Mouse (Mus musculus): ENCODE measurements around the gene Aebp2. TPM values are rescaled to one million over a fixed set of nuclear protein-coding genes. Genes with fewer than 3 reads are reported as not detected.

Aebp2 gene
- polyA plus RNA-seq, 1 experiment from 2014 or later: 13.9 TPM

DNA sequence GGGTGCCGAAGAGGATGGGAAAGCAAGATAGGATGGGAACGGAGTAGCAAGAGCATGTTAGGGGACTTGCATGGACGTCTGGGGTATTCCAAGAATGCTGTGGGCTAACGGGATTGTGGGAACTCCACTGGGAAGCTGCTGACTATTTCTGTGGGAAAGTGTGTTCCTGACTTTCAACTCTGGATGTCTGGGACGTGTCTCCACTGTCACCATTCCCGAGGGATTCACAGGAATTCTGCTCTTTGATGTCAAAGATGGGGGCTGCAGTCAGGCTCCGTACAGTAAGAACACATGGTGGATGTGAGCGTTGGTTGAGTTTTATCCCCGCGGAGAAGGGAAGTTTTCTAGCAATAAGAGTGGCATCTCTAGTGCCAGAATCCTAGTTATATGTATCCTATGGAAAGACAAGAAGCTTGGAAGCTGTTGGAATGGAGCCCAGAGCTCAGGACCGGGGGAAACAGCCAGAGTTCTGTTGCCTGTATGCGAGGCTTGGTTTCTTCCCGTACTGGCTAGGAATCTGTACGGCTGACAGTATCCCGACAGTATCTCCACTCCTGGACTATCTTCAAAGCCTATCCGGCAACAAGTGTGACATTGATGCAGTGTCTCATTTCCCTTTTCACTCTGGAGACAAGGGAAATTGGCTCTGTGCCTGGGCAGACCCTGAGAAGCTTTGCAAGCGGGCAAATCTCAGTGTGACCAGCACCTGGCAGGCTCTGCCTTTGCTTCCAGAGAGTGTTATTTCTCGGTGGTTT is 44.2 kb downstream of the Aebp2 start:
- Histone ChIP-seq H3K9me3 (ENCODE audit: control insufficient read depth, low read length) (no peaks in the 10 kb centered on the region), H3K27ac (ENCODE audit: low read depth) (peak overlapping the region; percentile 44), H3K4me1 (replicated peaks; ENCODE audit: control insufficient read depth, insufficient read depth, low read length) (peaks cover 10% of the 10 kb centered on the region), H3K27me3 (replicated peaks; ENCODE audit: control insufficient read depth, insufficient read depth, low read length) (no peaks in the 10 kb centered on the region), H3K36me3 (ENCODE audit: control insufficient read depth, insufficient read depth, low read length) (no peaks in the 10 kb centered on the region), H3K4me3 (ENCODE audit: low read depth, low read length) (no peak overlapping the region), H3K9ac (ENCODE audit: low read length) (no peak overlapping the region), H3K4me2 (ENCODE audit: low read length) (peak overlapping the region; percentile 30)
- WGBS: 32% methylated on average over 18 of the region's 18 CpGs
- peak; percentile 13; the same call in 1 of the 2 replicates for ATAC-seq (replicated peaks; ENCODE audit: low FRiP score, low TSS enrichment, low read depth)
- no peak for DNase-seq (ENCODE audit: low spot score)

DNA sequence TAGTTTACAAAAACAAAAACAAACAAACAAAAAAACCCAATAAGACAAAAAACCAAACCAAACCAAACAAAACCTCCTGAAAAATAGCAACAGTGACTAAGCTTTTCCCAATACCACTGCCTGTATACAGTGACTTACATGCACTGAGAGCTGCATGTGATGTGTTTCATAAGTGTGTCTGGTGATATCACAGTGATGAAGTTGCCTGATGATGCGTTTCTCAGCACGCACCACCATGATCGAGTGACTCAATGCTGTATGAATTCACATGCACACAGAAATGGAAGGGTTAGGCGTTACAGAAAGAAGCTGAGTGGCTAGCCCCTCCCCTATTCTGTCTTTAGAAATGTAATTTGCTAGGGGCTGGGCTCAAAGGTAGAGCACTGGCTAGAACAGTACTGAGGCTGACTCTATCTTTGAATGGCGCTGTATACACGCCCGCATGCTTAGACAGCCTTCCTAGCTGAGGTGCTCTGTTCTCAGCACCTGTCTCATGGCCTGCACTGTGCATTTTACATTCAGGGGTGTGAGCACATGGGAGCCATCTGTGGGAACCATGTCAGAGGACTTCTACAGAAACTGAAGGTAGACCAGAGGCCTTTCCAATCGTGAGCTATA is 44.9 kb downstream of the Aebp2 start:
- H3K4me2 ChIP-seq (ENCODE audit: low read length): no peak overlapping the region
- whole genome bisulfite sequencing: 84% methylated on average over 8 of the region's 8 CpGs

DNA sequence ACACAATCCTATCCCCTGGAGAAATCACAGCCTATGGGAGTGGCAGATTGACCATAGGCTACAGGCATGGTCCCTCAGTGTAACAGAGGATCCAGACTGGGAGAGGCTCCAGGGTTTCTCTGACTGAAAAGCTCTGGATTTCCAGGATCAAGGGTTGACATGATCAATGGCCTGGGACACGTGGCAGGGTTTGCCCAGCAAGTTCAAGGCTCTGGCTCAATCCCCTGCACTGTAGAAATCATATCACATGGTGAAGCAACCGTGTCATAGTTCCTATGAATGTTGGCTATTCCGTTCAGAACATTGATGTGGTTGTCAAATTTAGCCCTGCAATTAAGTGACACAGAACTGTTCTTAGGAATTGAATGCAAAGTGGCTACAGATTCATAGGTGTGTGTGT is 52.0 kb downstream of the Aebp2 start:
- no peak overlapping the region for H3K9ac ChIP-seq (ENCODE audit: low read length)
- H3K4me2 ChIP-seq (ENCODE audit: low read length): no peak overlapping the region
- H3K27me3 ChIP-seq (replicated peaks; ENCODE audit: control insufficient read depth, insufficient read depth, low read length): no peaks in the 10 kb centered on the region
- H3K27ac ChIP-seq (ENCODE audit: low read depth): no peak overlapping the region
- H3K9me3 ChIP-seq (ENCODE audit: control insufficient read depth, low read length): no peaks in the 10 kb centered on the region
- ATAC-seq (replicated peaks; ENCODE audit: low FRiP score, low TSS enrichment, low read depth) (no peak), DNase-seq (ENCODE audit: low spot score) (no peak)
- WGBS: 75% methylated on average over 3 of the region's 3 CpGs
- 0 out of 2 replicates have a peak, but pooled peaks cover 8% of the 10 kb centered on the region for H3K4me1 ChIP-seq (replicated peaks; ENCODE audit: control insufficient read depth, insufficient read depth, low read length)
- no peaks in the 10 kb centered on the region for H3K36me3 ChIP-seq (ENCODE audit: control insufficient read depth, insufficient read depth, low read length)
- no peak overlapping the region for H3K4me3 ChIP-seq (ENCODE audit: low read depth, low read length)

More for the DNA sequence above, 44.9 kb downstream of the Aebp2 start:
- Histone ChIP-seq H3K27ac (ENCODE audit: low read depth) (peak overlapping the region; percentile 44; the same call in 1 of the 2 replicates), H3K9me3 (ENCODE audit: control insufficient read depth, low read length) (no peaks in the 10 kb centered on the region), H3K4me3 (ENCODE audit: low read depth, low read length) (no peak overlapping the region), H3K9ac (ENCODE audit: low read length) (no peak overlapping the region), H3K36me3 (ENCODE audit: control insufficient read depth, insufficient read depth, low read length) (no peaks in the 10 kb centered on the region), H3K4me1 (replicated peaks; ENCODE audit: control insufficient read depth, insufficient read depth, low read length) (peaks cover 10% of the 10 kb centered on the region), H3K27me3 (replicated peaks; ENCODE audit: control insufficient read depth, insufficient read depth, low read length) (no peaks in the 10 kb centered on the region)
- ATAC-seq (replicated peaks; ENCODE audit: low FRiP score, low TSS enrichment, low read depth) (no peak; the same call in 1 of the 2 replicates), DNase-seq (ENCODE audit: low spot score) (no peak)

DNA sequence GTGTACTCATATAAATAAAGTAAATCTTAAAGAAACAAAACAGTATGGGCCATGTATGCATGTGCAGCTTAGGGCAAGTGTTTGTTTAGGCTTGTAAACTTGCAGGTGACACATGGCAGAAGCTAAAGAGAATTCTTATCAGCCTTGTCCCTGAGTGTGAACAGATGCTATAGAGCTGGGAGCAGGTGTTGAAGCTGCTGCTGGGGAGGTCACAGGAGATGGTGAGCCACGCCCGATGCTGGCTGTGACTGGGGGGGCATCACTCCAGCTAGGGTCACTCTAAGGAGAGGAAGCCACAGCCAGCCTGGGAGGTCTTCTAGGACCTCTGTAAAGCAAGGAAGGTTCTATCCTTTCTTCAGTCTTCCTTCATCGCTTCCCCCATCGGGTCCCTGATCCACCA is 53.6 kb downstream of the Aebp2 start:
- Histone ChIP-seq H3K9me3 (ENCODE audit: control insufficient read depth, low read length) (no peaks in the 10 kb centered on the region), H3K9ac (ENCODE audit: low read length) (no peak overlapping the region), H3K4me1 (replicated peaks; ENCODE audit: control insufficient read depth, insufficient read depth, low read length) (0 out of 2 replicates have a peak, but pooled peaks cover 8% of the 10 kb centered on the region), H3K4me2 (ENCODE audit: low read length) (no peak overlapping the region), H3K27me3 (replicated peaks; ENCODE audit: control insufficient read depth, insufficient read depth, low read length) (no peaks in the 10 kb centered on the region), H3K27ac (ENCODE audit: low read depth) (no peak overlapping the region), H3K4me3 (ENCODE audit: low read depth, low read length) (no peak overlapping the region), H3K36me3 (ENCODE audit: control insufficient read depth, insufficient read depth, low read length) (no peaks in the 10 kb centered on the region)
- DNase-seq (ENCODE audit: low spot score) (no peak), ATAC-seq (replicated peaks; ENCODE audit: low FRiP score, low TSS enrichment, low read depth) (no peak)
- WGBS: 90% methylated on average over 4 of the region's 4 CpGs

DNA sequence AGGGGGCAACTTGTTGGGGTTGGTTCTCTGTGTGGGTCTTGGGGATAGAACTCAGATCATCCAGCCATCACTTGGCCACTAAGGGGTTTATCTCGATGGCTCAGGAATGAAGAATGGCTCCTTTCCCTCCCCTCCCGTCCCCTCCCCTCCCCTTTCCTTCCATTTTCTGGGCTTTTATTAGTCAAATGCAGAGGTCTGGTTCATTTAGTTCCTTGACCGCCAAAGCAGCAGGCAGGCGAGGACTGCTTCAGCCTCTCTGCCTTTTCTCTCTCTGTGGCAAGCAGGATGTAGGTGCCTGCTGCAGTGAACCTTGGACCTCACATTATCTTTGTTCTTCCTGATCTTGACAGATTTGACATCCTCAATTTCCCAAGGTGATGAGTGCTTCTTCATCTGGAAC is 54.6 kb downstream of the Aebp2 start:
- Histone ChIP-seq H3K4me1 (replicated peaks; ENCODE audit: control insufficient read depth, insufficient read depth, low read length) (0 out of 2 replicates have a peak, but pooled peaks cover 8% of the 10 kb centered on the region), H3K27me3 (replicated peaks; ENCODE audit: control insufficient read depth, insufficient read depth, low read length) (no peaks in the 10 kb centered on the region), H3K9me3 (ENCODE audit: control insufficient read depth, low read length) (no peaks in the 10 kb centered on the region), H3K4me3 (ENCODE audit: low read depth, low read length) (no peak overlapping the region), H3K9ac (ENCODE audit: low read length) (no peak overlapping the region), H3K4me2 (ENCODE audit: low read length) (no peak overlapping the region), H3K36me3 (ENCODE audit: control insufficient read depth, insufficient read depth, low read length) (no peaks in the 10 kb centered on the region), H3K27ac (ENCODE audit: low read depth) (no peak overlapping the region)
- 25% methylated on average over 4 of the region's 4 CpGs for WGBS
- ATAC-seq (replicated peaks; ENCODE audit: low FRiP score, low TSS enrichment, low read depth) (no peak), DNase-seq (ENCODE audit: low spot score) (no peak)

DNA sequence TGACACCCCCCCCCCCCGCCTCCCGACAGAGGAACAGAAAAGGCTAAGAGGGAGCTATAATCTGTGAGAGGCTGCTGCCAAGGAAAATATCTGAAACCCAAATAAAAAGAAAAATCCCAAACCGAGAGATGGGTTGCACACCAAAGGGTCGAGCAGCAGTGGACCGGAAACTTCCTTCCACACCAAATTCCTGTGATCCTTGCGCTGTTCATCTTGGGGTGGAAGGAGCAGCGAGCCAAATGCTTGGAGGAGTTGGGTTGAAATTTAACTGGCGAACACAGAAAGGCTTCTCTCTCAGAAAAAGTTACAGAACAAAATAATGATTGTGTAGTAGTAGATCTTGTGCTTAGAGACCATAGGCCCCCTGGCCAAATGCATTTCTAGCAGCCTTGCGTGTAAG is 55.5 kb downstream of the Aebp2 start:
- H3K4me2 ChIP-seq (ENCODE audit: low read length): no peak overlapping the region
- H3K9ac ChIP-seq (ENCODE audit: low read length): no peak overlapping the region
- no peaks in the 10 kb centered on the region for H3K27me3 ChIP-seq (replicated peaks; ENCODE audit: control insufficient read depth, insufficient read depth, low read length)
- no peak overlapping the region for H3K4me3 ChIP-seq (ENCODE audit: low read depth, low read length)
- H3K9me3 ChIP-seq (ENCODE audit: control insufficient read depth, low read length): no peaks in the 10 kb centered on the region
- ATAC-seq (replicated peaks; ENCODE audit: low FRiP score, low TSS enrichment, low read depth): no peak
- H3K36me3 ChIP-seq (ENCODE audit: control insufficient read depth, insufficient read depth, low read length): no peaks in the 10 kb centered on the region
- no peak for DNase-seq (ENCODE audit: low spot score)
- WGBS: 74% methylated on average over 9 of the region's 9 CpGs
- no peak overlapping the region for H3K27ac ChIP-seq (ENCODE audit: low read depth)
- 0 out of 2 replicates have a peak, but pooled peaks cover 10% of the 10 kb centered on the region for H3K4me1 ChIP-seq (replicated peaks; ENCODE audit: control insufficient read depth, insufficient read depth, low read length)

DNA sequence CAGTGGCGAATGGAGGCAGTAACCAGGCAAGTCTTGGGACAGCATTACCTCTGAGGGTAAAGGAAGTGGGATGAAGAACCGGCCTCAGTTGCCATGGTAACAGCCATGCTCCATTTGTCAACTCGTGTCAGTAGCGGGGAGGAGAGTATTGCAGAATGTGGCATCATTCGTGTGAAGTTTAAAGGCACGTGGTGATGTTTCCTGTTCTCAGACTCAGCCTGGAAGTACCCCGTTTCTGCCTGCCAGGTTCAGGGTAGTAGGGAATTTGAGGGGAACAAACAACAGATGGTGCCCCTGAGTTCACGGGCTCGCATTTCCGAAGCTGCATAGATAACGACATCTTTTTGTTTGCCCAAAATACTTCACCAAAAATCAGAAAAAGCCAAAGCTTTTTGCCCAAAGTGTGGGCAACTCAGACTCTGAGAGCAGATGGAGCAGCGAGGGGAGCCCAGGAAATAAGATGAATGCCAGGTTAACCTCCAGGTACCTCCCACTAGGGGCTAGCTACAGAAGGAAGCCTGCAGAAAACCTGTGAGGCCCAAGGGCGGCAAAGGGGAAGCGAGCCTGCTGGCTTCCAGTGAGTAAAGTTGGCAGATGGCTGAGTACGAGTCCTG is 56.3 kb downstream of the Aebp2 start:
- ATAC-seq (replicated peaks; ENCODE audit: low FRiP score, low TSS enrichment, low read depth) (no peak; the same call in 1 of the 2 replicates), DNase-seq (ENCODE audit: low spot score) (peak; percentile 72)
- Histone ChIP-seq H3K36me3 (ENCODE audit: control insufficient read depth, insufficient read depth, low read length) (no peaks in the 10 kb centered on the region), H3K4me2 (ENCODE audit: low read length) (no peak overlapping the region), H3K27me3 (replicated peaks; ENCODE audit: control insufficient read depth, insufficient read depth, low read length) (no peaks in the 10 kb centered on the region), H3K9ac (ENCODE audit: low read length) (no peak overlapping the region), H3K9me3 (ENCODE audit: control insufficient read depth, low read length) (no peaks in the 10 kb centered on the region), H3K27ac (ENCODE audit: low read depth) (no peak overlapping the region), H3K4me3 (ENCODE audit: low read depth, low read length) (no peak overlapping the region), H3K4me1 (replicated peaks; ENCODE audit: control insufficient read depth, insufficient read depth, low read length) (0 out of 2 replicates have a peak, but pooled peaks cover 12% of the 10 kb centered on the region)
- 18% methylated on average over 15 of the region's 15 CpGs for WGBS

DNA sequence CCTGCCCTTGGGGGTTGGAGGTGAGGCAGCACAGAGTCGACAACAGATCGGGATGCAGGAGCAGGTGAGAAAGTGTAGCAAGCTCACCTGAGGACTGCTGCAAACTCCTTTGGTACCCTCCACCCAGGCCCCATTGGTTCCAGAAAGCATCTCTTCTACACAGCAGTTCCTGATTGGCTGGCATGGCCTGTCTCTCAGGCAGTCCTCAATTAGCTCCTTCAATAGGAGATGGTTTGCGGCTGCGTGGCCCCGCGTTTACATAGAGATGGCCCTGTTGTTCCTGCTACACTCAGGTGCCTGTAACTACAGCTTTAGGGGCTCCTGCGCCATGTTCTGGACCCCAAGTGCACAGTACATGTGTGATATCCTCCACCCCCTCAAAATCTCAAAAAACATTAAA is 58.2 kb downstream of the Aebp2 start:
- Histone ChIP-seq H3K9me3 (ENCODE audit: control insufficient read depth, low read length) (no peaks in the 10 kb centered on the region), H3K4me2 (ENCODE audit: low read length) (no peak overlapping the region), H3K27ac (ENCODE audit: low read depth) (no peak overlapping the region), H3K4me1 (replicated peaks; ENCODE audit: control insufficient read depth, insufficient read depth, low read length) (0 out of 2 replicates have a peak, but pooled peaks cover 12% of the 10 kb centered on the region), H3K36me3 (ENCODE audit: control insufficient read depth, insufficient read depth, low read length) (no peaks in the 10 kb centered on the region), H3K9ac (ENCODE audit: low read length) (no peak overlapping the region), H3K4me3 (ENCODE audit: low read depth, low read length) (no peak overlapping the region), H3K27me3 (replicated peaks; ENCODE audit: control insufficient read depth, insufficient read depth, low read length) (no peaks in the 10 kb centered on the region)
- 65% methylated on average over 7 of the region's 7 CpGs for WGBS
- no peak for ATAC-seq (replicated peaks; ENCODE audit: low FRiP score, low TSS enrichment, low read depth)
- DNase-seq (ENCODE audit: low spot score): no peak

Data from intestine, embryonic 14.5 days (tissue).